Mouse (Mus musculus): Measurements from ENCODE around the gene Gm20518. TPM values are rescaled to one million over a fixed set of nuclear protein-coding genes. Genes with fewer than 3 reads are reported as not detected.

Gene Gm20518
- polyA plus RNA-seq, 1 experiment: 1.5 TPM

GRCm38 (mm10) chr16:17882196-17882595, 9.3 kb downstream of the Gm20518 start:
- no peak for TF ChIP-seq POLR2A (IDR thresholded peaks at IDR 0.05; ENCODE audit: borderline replicate concordance, extremely low read depth, low read depth, low read length)
- no peak for TF ChIP-seq CTCF (IDR thresholded peaks at IDR 0.05; ENCODE audit: insufficient read depth, low read length)
- Histone ChIP-seq H3K4me1 (ENCODE audit: control insufficient read depth, insufficient read depth, low read length) (peaks cover 2% of the 10 kb centered on the region; the same call in 1 of the 2 replicates), H3K4me3 (replicated peaks; ENCODE audit: extremely low read depth, low read depth, low read length) (no peak overlapping the region)
- DNase-seq: no peak

DNA sequence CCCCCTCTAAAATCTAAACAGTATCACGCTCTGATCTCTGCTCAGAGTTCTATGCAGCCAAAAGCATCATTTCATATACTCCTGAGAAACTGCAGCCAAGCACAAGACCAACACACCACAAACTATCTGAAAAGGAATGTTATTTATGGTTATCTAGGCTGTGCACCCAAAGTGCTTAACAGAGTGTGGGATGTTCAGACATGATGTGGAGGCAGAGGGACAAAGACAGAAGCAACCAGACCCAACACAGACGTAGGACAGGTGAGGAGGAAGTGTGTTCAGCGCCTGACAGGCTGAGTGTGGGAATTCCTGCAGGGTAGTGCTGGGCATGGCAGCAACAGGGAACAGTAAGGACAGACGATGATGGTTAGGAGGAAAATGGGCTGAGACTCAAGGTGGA, 11.9 kb downstream of the Gm20518 start:
- Histone ChIP-seq H3K4me3 (replicated peaks; ENCODE audit: extremely low read depth, low read depth, low read length) (no peak overlapping the region), H3K4me1 (ENCODE audit: control insufficient read depth, insufficient read depth, low read length) (peaks cover 5% of the 10 kb centered on the region; the same call in 1 of the 2 replicates)
- TF ChIP-seq CTCF (IDR thresholded peaks at IDR 0.05; ENCODE audit: insufficient read depth, low read length) (no peak), POLR2A (IDR thresholded peaks at IDR 0.05; ENCODE audit: borderline replicate concordance, extremely low read depth, low read depth, low read length) (no peak)
- 76% methylated on average over 4 of the region's 4 CpGs for WGBS
- no peak for DNase-seq

DNA sequence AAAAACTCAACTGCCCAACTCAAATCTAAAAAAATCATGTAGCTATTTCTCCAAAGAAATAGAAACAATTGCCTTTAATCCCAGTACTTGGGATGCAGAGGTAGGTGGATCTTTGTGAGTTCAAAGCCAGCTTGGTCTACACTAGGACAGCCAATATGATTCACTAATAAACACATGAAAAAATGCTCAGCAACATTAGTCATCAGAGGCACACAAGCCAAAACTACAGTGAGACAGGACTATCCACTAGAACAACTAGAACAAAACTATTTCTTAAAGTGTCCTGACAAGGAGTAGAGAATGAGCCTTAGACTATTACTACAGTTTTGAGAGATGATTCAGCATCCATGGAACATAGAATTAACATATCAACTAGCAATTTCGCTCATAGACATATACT, 15.4 kb downstream of the Gm20518 start:
- DNase-seq: no peak
- Histone ChIP-seq H3K4me1 (ENCODE audit: control insufficient read depth, insufficient read depth, low read length) (peaks cover 3% of the 10 kb centered on the region; the same call in 1 of the 2 replicates), H3K4me3 (replicated peaks; ENCODE audit: extremely low read depth, low read depth, low read length) (no peak overlapping the region)
- TF ChIP-seq POLR2A (IDR thresholded peaks at IDR 0.05; ENCODE audit: borderline replicate concordance, extremely low read depth, low read depth, low read length) (no peak), CTCF (IDR thresholded peaks at IDR 0.05; ENCODE audit: insufficient read depth, low read length) (no peak)
- WGBS: 98% methylated on average over 1 of the region's 1 CpGs

DNA sequence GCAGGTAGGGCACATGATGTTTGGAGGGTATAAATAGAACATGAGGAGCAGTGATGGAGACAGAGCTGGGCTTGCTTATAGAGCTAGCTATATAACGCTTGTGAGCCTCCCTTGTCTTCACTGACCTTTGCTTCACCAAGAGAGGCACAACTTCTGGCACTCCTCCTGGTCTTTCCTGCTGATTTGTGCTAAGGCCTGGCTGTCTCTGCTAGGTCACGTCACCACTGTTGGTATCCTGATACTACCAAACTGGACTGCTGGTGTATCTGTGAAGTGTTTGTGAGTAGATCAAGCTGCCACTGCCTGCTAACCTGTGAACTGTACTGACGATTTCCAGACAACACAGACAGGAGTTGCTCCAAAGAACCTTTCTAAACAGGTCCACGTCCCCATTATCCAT, 16.3 kb downstream of the Gm20518 start:
- H3K4me1 ChIP-seq (ENCODE audit: control insufficient read depth, insufficient read depth, low read length): peaks cover 3% of the 10 kb centered on the region; the same call in 1 of the 2 replicates
- TF ChIP-seq CTCF (IDR thresholded peaks at IDR 0.05; ENCODE audit: insufficient read depth, low read length) (no peak), POLR2A (IDR thresholded peaks at IDR 0.05; ENCODE audit: borderline replicate concordance, extremely low read depth, low read depth, low read length) (no peak)
- no peak for DNase-seq
- 65% methylated on average over 4 of the region's 4 CpGs for WGBS
- no peak overlapping the region for H3K4me3 ChIP-seq (replicated peaks; ENCODE audit: extremely low read depth, low read depth, low read length)

DNA sequence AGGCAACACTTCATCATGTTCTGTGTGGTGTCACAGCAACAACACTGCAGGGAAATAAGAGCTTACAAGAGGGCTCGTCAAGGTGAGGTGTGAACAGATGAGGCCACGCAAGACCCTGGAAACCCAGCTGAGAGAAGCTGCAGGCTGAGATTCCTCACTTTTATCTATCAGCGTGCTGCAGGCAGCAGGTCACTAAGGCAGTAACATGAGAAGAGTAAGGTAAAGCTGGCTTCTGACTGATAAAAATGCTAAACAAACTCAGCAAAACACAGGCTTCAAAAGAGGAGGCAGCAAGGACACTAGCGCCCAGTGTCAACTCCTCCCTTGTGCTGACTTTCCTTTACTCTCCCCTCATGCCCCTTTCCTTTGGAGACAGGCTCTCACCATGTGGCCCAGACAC, 18.5 kb downstream of the Gm20518 start:
- Histone ChIP-seq H3K4me3 (replicated peaks; ENCODE audit: extremely low read depth, low read depth, low read length) (no peak overlapping the region), H3K4me1 (ENCODE audit: control insufficient read depth, insufficient read depth, low read length) (peaks cover 3% of the 10 kb centered on the region; the same call in 1 of the 2 replicates)
- TF ChIP-seq CTCF (IDR thresholded peaks at IDR 0.05; ENCODE audit: insufficient read depth, low read length) (no peak), POLR2A (IDR thresholded peaks at IDR 0.05; ENCODE audit: borderline replicate concordance, extremely low read depth, low read depth, low read length) (no peak)
- DNase-seq: no peak
- 62% methylated on average over 4 of the region's 4 CpGs for WGBS

DNA sequence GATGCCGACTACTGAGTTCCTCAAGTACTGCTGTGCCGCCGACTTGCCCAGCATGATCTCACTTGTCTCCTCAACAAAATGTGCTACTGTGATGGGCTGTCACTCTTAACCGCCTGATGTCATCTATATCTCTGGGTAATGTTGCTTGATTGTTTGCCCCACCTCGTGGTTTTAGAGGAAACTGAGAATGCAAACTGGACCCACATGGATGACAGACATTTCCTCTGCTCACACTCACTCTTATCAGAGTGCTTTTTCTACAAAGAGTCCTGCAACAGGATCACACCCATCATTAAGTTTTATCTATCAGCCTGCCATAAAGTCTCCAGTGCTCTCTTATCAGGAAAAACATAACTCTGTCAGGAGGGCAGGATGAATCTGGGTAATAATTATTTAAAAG, 20.2 kb downstream of the Gm20518 start:
- Histone ChIP-seq H3K4me3 (replicated peaks; ENCODE audit: extremely low read depth, low read depth, low read length) (no peak overlapping the region), H3K4me1 (ENCODE audit: control insufficient read depth, insufficient read depth, low read length) (peaks cover 3% of the 10 kb centered on the region; the same call in 1 of the 2 replicates)
- WGBS: 59% methylated on average over 5 of the region's 5 CpGs
- TF ChIP-seq POLR2A (IDR thresholded peaks at IDR 0.05; ENCODE audit: borderline replicate concordance, extremely low read depth, low read depth, low read length) (no peak), CTCF (IDR thresholded peaks at IDR 0.05; ENCODE audit: insufficient read depth, low read length) (no peak)
- DNase-seq: no peak

DNA sequence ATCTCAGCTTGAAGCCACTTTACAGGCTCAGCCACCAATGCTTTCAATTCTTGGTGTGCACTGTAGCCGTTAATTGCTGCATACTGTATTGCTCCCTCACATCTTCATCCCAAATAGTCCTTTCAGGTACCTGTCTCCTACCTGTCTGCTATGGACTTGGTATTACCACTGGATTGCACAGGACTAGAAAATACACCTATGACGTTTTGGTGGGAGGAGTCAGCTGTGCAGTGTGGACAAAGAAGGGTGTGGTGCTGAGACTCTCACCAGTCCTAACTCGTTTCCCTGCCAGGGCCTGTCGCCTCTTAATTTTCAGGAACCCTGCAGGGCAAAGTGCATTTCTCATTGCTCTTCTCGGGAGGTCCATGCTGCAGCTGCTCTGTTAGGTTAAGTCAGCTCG, 25.7 kb downstream of the Gm20518 start:
- no peak for TF ChIP-seq CTCF (IDR thresholded peaks at IDR 0.05; ENCODE audit: insufficient read depth, low read length)
- 51% methylated on average over 6 of the region's 6 CpGs for WGBS

DNA sequence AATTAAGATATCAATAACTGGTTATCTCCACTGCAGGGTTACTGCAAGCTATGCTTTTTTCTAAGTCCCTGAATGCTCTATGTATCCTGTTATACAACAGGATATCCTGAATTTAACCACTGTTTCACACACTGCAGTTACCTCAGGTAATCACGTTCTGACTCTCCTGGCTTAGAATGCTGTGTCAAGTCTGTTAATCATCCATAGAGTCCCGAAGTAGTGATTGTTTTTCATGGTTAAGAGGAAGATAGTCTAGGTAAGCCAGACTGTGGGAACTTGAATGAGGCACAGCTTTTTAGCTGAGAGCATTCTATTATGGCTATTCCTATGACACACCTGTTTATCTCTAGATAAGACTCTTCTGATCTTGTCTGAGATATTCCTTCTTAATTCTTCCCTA, 26.2 kb downstream of the Gm20518 start:
- Histone ChIP-seq H3K4me1 (ENCODE audit: control insufficient read depth, insufficient read depth, low read length) (no peaks in the 10 kb centered on the region; the same call in 1 of the 2 replicates), H3K4me3 (replicated peaks; ENCODE audit: extremely low read depth, low read depth, low read length) (no peak overlapping the region)
- no peak for DNase-seq
- 48% methylated on average over 2 of the region's 2 CpGs for WGBS
- TF ChIP-seq CTCF (IDR thresholded peaks at IDR 0.05; ENCODE audit: insufficient read depth, low read length) (no peak), POLR2A (IDR thresholded peaks at IDR 0.05; ENCODE audit: borderline replicate concordance, extremely low read depth, low read depth, low read length) (no peak)

More for the DNA sequence above, 25.7 kb downstream of the Gm20518 start:
- no peak for DNase-seq
- no peaks in the 10 kb centered on the region; the same call in 1 of the 2 replicates for H3K4me1 ChIP-seq (ENCODE audit: control insufficient read depth, insufficient read depth, low read length)
- no peak overlapping the region for H3K4me3 ChIP-seq (replicated peaks; ENCODE audit: extremely low read depth, low read depth, low read length)

- DNase-seq: no peak
- H3K4me3 ChIP-seq (replicated peaks; ENCODE audit: extremely low read depth, low read depth, low read length): no peak overlapping the region
- no peaks in the 10 kb centered on the region for H3K4me1 ChIP-seq (ENCODE audit: control insufficient read depth, insufficient read depth, low read length)
- TF ChIP-seq CTCF (IDR thresholded peaks at IDR 0.05; ENCODE audit: insufficient read depth, low read length) (peak; percentile 58), POLR2A (IDR thresholded peaks at IDR 0.05; ENCODE audit: borderline replicate concordance, extremely low read depth, low read depth, low read length) (no peak)
Measured at GRCm38 (mm10) chr16:17858592-17858991, 32.9 kb downstream of the Gm20518 start.

- 73% methylated on average over 7 of the region's 7 CpGs for WGBS
- Histone ChIP-seq H3K4me3 (replicated peaks; ENCODE audit: extremely low read depth, low read depth, low read length) (no peak overlapping the region), H3K4me1 (ENCODE audit: control insufficient read depth, insufficient read depth, low read length) (no peaks in the 10 kb centered on the region)
- no peak for DNase-seq
- TF ChIP-seq CTCF (IDR thresholded peaks at IDR 0.05; ENCODE audit: insufficient read depth, low read length): no peak
- TF ChIP-seq POLR2A (IDR thresholded peaks at IDR 0.05; ENCODE audit: borderline replicate concordance, extremely low read depth, low read depth, low read length): no peak
Measured at GRCm38 (mm10) chr16:17857157-17857556, 34.3 kb downstream of the Gm20518 start.

Data from lung, adult 2 months (tissue).